Mouse (Mus musculus) brain, embryonic 14.5 days (tissue): Measurements from ENCODE around the gene Ttc36. TPM values are rescaled to one million over a fixed set of nuclear protein-coding genes. Genes with fewer than 3 reads are reported as not detected.

Experiments
- DNase-seq: peaks from one replicate; pipeline ENCODE4 v3.0.0-alpha.2; 2011; ENCODE audit warnings: low read depth
- CTCF ChIP-seq: fragments of 200-500 bp; IDR thresholded peaks from 2 replicates; pipeline ENCODE4 v1.5.1; 2012; ENCODE audit warnings: inconsistent platforms, mild to moderate bottlenecking, moderate library complexity, borderline replicate concordance; ENCODE audit not compliant: insufficient read depth, insufficient read length; ENCODE audit errors: extremely low read depth
- POLR2A ChIP-seq: fragments of 200-500 bp; IDR thresholded peaks from 2 replicates; pipeline ENCODE4 v1.6.1; 2012; ENCODE audit warnings: mild to moderate bottlenecking, inconsistent platforms, borderline replicate concordance; ENCODE audit not compliant: poor library complexity, insufficient read depth, insufficient read length, severe bottlenecking; ENCODE audit errors: extremely low read depth
- polyA plus RNA-seq: library from polyadenylated mRNA; depleted of rRNA; stranded (reverse); fragments of >200 nt; gene quantifications from 2 replicates; pipeline ENCODE4 v1.2.3, GENCODE M21; 2012; rRNA removed

The Ttc36 gene
- polyA plus RNA-seq = 1.1 and 1.2 TPM in 2 replicates

DNA sequence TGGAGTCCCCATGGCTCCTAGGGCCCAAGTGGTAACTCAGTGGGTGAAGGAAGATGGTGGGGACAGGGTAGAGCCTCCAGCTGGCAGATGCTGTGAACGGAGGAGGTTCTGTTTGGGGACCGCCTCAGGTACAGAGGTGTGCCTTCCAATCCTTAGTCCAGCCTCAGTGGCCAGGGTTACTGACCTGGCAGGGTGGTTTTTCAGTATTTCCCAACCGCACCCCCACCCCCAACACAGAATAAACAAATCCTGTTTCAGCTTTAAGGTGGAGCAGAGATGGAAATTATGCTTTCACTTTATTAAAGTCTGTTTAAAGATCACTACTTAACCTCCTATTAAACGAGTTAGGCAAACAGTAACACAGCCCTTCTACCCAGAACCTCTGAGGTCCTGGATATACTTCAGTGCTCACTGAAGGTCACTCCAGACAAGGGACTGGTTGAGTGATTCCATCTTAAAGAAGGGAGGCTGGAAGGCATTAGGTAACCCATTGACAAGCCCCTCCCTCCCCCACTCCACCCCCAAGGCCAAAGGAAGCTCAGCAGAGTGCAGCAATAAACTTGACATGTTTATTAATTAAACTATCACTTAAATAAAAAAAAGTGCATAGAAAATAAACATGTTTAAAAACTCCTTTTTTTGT, at the start of gene Ttc36:
Gene Ttc36, minus strand, starts transcription at position 265 of the 643 bp plus-strand sequence.
- no peak for TF ChIP-seq CTCF
- TF ChIP-seq POLR2A = no peak
- DNase-seq = no peak

DNA sequence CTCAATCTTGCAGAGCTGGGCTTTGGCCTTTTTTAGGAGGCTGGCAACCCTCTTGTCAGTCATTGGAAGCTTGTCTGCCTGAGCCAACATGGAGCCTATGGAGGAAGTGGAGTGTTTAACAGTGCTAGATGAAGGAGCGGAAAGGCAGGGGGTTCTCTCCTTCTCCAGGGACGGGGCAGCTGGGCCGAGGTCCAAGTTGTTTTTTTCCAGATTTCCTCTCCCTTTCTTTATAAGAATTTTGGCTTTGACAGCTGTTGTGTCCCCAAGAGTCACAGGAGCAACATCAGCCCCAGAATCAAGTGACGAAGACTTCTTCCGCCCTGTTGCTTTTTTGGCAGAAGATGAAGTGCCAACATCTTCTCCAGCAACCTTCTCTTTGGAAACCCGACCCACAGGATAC, 44.6 kb upstream of the Ttc36 start:
- TF ChIP-seq POLR2A (no peak), CTCF (no peak)
- DNase-seq = no peak

DNA sequence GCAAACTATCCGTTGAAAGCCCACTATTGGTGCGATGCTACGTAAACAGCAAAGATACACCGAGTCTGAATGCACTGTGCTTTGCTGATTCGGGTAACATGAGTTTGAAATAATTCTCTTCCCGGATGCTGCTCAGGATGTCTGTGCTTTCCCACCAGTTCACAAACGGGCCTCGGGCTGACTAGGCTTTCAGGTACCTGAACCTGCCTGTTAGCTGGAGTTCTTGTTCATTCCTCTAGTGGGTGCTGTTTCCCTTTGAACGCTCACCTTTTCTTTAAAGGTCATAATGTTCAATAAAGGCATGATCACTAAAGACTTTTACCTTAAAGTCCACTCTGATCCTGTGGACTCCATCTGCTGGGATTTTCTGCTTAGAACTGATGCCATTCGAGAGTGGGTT, 38.4 kb upstream of the Ttc36 start:
- peak; percentile 24 for DNase-seq
- TF ChIP-seq POLR2A (no peak), CTCF (peak; percentile 49; the same call in 1 of the 2 replicates)

DNA sequence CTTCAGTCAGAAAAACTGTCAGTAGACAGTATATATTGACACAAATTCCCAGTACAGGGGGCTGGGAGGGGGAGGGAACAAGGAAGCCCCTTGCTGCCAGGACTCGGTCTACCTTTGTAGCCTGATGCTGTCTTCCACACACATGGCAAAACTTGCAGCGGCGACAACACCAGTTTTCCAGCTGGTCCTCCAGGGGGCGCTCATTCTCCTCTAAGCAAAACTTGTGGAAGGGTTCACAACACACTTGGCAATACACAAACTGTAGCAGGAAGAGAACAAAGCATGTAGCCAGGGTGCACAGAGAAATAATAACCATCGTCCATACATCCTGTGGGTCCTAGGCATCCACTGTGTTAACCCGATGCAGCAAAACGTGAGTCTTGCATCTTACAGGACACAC, 33.6 kb upstream of the Ttc36 start:
- DNase-seq = peak; percentile 90
- TF ChIP-seq CTCF (peak; percentile 86), POLR2A (no peak)

DNA sequence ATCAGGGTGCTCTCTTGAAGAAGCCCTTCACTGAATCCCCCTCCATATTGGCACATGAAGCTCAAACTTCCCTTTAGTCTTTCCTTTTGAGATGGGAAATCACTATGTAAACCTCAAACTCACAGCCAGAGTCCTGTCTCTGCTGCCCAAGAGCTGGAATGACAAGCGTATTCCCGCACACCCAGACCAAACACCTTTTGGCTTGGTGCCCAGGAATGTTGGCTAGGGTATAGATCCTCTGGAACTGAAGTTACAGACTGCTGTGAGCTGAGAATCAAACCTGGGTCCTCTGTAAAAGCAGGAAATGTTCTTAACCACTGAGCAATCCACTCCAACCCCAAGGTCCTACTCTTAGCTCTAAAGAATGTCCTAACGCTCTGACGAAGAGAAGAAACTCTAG, 29.5 kb upstream of the Ttc36 start:
- DNase-seq = peak; percentile 24

DNA sequence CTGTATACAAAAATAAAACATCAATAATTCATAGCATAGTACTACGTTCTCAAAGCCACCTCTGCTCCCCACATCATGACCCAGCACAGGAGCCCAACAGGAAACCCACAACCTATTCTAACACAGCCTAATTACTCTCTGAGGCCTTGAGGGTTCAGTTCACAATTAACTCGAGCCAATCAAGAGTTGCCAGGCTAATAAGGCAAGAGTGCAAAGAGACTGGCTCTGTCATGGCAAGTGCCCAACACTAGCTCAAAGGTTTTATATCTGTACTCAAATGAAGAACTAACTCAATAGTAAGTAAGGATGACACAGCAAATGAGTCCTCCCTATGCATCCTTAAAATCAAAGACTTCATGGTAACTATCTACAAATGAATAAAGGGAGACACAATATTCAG, 27.6 kb upstream of the Ttc36 start:
- TF ChIP-seq POLR2A (no peak), CTCF (no peak)
- peak; percentile 11 for DNase-seq

More for the DNA sequence above, 29.5 kb upstream of the Ttc36 start:
- no peak for TF ChIP-seq CTCF
- no peak for TF ChIP-seq POLR2A

DNA sequence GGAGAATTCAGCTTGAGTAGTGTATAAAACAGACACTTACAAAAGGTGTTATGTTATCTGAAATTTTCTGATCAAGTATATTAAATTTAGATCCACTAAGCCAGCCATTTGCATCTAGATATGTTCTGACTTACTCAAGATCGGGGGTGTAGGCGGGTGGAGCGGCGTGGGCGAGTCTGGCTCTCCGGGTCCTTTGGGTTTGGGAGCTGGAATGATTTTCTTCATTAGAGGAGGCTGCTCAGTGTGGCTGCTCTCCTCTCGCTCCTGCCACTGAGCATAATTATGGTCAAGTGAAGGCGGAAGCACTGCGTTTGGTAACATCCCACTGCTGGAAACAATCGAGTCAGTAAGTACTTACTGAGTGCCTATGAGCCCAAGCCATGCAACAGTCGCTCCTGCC, 26.1 kb upstream of the Ttc36 start:
- TF ChIP-seq POLR2A = no peak
- TF ChIP-seq CTCF = no peak
- DNase-seq = no peak

DNA sequence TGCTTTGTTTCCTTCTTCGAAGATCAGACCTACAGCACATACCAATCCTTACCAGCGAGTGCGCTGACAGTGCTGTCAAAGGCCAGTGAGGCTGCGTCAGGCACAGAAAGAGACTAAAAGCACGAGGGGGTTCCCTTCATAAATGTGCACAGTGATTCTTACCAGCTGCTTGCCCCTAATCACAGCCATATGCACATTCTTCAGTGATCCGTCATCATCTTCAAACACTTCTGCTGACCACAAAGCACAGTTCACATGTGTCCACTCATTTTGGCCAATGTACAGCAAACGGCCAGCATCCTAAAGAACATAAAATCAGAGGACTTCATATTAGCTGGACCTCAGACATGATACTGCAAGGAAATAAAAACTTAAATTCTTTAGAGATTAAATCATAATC, 23.8 kb upstream of the Ttc36 start:
- TF ChIP-seq CTCF = no peak
- DNase-seq = no peak

DNA sequence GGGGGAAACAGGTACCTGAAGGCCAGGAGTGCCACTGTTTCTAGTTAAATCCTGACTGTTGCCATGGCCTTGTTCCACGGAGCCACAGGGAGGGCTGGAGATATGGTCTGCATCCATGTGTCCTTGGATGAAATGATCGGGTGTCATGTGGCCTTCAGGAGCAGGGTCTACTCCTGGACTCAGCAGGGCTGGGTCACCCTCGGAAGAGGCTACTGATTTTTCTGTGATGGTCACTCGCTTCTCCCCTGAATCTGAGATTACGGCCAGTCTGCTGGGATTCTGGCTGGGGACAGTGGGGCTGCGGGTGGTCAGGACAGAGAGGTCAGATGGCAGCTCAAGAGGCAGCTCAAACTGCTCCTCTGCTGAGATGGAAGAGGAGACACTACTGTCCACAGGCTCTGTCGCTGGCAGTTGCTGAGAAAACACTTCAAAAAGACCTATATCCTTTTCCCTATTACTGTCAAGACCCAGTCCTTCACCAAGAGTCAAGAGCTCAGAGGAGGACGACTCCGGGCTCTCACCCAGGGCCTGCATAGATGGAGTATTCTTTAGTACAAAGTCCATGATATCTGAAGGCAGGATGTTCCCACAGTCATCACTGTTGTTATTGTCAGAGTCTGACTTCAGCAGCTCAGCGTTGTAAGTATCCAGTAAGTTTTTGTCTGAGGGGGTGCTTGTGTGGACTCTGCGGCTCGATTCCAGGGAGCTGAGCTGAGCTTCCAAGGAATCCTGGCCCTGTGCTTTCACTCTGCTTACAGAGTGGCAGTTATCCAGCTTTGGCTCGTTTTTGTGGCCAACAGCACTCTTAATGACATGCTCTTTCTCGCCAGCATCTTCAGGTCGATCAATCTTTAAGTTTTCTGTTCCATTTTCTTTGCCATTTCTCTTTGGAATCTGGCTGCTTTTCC, 17.3 kb upstream of the Ttc36 start:
- DNase-seq = no peak
- no peak for TF ChIP-seq CTCF
- no peak for TF ChIP-seq POLR2A

DNA sequence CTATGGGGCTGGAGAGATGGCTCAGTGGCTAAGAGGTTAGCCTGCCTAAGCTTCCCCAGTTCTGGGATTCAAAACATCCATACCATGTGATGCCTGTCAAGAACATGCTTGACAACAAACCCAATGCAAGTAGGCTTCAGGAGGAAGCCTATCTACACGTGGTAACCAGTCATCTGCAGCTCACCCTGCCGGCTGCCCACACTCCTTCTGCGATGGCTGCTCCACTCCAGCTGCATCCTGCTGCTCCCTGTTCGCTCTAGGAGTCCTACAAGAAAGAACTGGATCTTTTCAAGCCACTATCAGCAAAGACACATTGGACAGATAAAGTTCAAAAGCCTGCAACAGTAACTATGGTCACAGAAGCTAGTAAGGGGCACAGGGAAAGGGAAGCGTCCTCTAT, 14.7 kb upstream of the Ttc36 start:
- no peak for TF ChIP-seq POLR2A
- no peak for TF ChIP-seq CTCF
- DNase-seq = no peak

DNA sequence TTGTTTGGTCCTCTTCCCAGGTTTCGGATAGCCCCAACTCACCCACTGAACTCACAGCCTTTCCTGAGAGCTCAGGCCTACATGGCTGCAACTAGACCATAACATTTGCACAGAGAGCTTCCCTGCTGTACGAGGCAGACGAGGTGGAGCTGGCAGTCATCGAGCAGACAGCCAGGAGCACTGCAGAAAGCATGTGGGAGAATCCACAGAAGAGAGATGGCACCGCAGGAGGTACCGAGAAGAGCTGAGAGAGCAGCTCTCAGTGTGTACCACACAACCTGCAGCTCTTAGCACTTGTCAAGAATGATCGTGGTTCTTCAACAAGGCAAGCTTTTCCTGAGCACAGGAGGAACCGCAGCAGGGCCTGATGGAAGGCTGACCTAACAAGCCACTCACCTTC, 11.3 kb upstream of the Ttc36 start:
- DNase-seq = no peak
- TF ChIP-seq POLR2A (no peak), CTCF (no peak)

DNA sequence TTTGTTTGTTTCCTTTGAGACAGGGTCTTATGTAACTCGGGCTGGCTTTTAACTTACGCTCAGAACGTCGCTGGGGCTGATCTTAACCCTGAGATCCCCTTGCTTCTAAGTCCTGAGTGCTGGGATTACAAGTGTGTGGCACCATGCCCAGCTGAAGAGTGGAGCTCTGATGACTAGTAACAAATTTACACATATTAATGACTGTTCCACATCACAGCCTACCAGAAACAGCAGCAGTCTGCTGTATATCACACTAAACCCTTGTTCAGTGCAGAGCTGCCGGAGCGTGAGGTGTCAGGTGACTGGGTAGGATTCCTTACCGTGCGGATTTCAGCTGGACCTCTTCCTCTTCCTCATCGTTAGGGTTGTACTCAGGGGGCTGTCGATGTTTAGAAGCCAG, 7.4 kb upstream of the Ttc36 start:
- TF ChIP-seq CTCF (no peak), POLR2A (no peak)
- DNase-seq = no peak

DNA sequence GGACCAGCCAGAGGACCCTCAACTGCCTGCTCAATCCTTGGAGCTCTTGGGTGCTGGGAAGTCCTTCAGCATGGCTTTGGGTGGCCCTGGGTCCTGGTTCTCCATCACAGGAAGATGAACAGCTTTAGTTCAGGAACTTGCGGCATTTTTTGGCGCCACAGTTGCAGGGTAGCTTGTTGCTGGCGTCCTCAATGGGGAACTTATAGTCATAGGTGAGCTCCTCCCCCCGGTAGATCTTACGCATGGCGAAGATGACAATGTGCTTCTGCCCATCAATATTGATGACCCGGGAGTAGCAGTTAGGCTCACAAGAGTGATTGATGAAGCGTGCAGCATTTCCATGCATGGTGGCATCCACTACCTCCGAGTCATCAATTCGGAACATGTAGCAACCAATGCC, 4.9 kb upstream of the Ttc36 start:
- TF ChIP-seq POLR2A (no peak), CTCF (no peak)
- DNase-seq = no peak
